Mouse (Mus musculus): ENCODE results near the gene Vax2.

Gene Vax2

GRCm38 (mm10) chr6:83762880-83763431, 51.9 kb downstream of the Vax2 start:
- peak; percentile 47 for DNase-seq (ENCODE audit: low read depth)

GRCm38 (mm10) chr6:83766982-83767381, 55.9 kb downstream of the Vax2 start:
- DNase-seq (ENCODE audit: low read depth): no peak

GRCm38 (mm10) chr6:83768485-83768884, 57.4 kb downstream of the Vax2 start:
- DNase-seq (ENCODE audit: low read depth): no peak

GRCm38 (mm10) chr6:83774126-83774525, 63.1 kb downstream of the Vax2 start:
- no peak for DNase-seq (ENCODE audit: low read depth)

- DNase-seq (ENCODE audit: low read depth): peak; percentile 62
Observed at GRCm38 (mm10) chr6:83774781-83775563, 63.9 kb downstream of the Vax2 start.

- peak; percentile 94 for DNase-seq (ENCODE audit: low read depth)
Observed at GRCm38 (mm10) chr6:83775638-83776293, 64.7 kb downstream of the Vax2 start, which contains the start of gene Tex261. Tex261 (minus strand) TSS chr6:83775813.

GRCm38 (mm10) chr6:83778306-83778705, 67.2 kb downstream of the Vax2 start:
- DNase-seq (ENCODE audit: low read depth): no peak

GRCm38 (mm10) chr6:83779026-83779425, 68.0 kb downstream of the Vax2 start:
- DNase-seq (ENCODE audit: low read depth): peak; percentile 78

GRCm38 (mm10) chr6:83786426-83786825, 75.4 kb downstream of the Vax2 start:
- DNase-seq (ENCODE audit: low read depth): no peak

All from induced T-regulatory cell, adult 2 months (primary cell).